Mouse (Mus musculus) activated CD4-positive, CD25-positive, alpha-beta regulatory T cell, adult 4 months (primary cell): Measurements from ENCODE around the gene Acap2. TPM values are rescaled to one million over a fixed set of nuclear protein-coding genes. Genes with fewer than 3 reads are reported as not detected.

Source experiments
- ATAC-seq: one replicate; pipeline ENCODE4 v1.8.0; 2017
- polyA plus RNA-seq, 2 experiments: library from polyadenylated mRNA; unstranded; fragments of 100-300 nt; shearing (Covaris generic); gene quantifications; one replicate each; pipeline ENCODE4 v1.2.1; 2017

Acap2 gene
- polyA plus RNA-seq, 2 experiments from 2014 or later, result 12.5 to 16.5 TPM

DNA sequence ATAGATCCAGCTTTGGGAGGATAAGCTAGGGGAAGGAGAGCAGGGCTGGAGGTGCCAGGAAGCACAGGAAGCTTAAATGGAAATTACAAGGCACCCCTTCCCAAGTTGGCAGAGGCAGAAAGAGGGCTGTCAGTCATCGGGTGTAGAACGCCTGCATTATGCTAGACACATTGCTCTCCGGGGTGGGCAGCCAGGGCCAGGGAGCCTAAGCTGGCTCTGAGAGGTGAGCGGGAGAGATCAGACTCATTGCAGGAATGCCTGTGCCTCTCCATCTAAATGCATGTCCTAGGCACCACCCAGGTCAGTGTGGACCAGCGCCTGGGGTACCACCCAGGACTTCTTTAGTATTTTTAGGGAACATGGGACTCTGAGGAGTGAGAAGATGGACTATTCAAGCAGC, 123.6 kb downstream of the Acap2 start:
- no peak for ATAC-seq

DNA sequence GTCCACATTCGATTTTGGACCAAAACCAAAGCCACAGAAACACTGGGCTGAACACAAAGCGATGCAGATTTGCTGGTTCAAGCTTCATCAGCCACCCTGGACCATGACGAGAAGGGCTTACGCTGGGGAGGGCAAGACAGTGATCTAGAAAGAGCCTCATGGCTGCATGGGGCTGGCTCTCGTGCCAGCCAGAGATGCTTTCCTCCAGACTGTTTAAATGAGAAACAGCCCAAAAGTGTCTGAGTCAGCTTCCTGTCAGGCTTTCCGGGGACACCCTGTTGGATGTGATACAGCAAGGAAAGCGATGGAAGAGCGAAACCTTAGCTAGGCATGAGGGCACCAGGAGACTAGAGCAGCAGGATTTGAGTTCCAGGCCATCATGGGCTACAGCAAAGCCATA, 124.6 kb downstream of the Acap2 start:
- ATAC-seq, result no peak

DNA sequence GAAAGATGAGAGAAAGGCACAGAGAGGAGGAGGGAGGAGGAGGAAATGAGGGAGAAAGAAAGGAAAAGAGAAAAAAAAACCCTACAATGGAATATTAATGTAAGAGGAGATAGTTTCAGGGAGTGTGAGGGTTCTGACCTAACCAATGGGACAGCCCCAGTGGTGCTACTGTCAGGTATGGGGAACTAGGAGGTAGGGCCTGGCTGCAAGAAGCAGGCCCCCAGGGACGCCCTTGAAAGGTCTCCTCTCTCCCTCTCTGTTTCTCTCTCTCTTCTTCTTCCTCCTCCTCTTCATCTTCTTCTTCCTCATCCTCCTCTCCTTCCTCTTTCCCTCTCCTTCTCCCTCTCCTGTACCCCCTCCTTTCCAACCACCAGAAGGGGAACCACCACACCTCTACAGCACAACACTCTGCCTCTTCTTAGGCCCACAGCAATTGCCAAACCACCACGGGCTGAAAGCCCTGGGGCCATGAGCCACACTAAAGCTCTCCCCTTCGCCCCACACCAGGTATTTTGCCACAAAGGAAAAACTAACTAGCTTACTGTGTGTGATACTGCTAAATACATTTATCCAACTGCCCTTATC, 126.6 kb downstream of the Acap2 start:
- ATAC-seq, result no peak

DNA sequence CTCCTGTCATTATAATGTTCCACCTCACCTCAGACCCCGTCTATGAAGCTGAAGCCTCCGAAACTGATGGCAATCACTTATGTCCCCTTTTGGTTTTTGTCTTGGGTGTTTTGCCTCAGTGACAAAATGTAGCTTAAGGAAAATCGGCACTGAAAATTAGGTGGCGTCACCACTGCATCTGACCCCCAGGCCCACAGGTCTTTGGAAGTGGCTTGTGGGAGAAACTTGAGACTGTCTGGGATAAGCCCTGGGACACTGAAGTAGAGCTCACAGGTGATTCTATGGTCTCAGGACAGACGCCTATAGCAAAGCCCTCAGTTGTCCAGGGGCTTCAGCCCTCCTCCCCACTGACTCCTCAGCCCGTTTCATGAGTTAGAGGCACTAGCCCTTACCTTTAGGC, 129.3 kb downstream of the Acap2 start:
- ATAC-seq, result no peak

DNA sequence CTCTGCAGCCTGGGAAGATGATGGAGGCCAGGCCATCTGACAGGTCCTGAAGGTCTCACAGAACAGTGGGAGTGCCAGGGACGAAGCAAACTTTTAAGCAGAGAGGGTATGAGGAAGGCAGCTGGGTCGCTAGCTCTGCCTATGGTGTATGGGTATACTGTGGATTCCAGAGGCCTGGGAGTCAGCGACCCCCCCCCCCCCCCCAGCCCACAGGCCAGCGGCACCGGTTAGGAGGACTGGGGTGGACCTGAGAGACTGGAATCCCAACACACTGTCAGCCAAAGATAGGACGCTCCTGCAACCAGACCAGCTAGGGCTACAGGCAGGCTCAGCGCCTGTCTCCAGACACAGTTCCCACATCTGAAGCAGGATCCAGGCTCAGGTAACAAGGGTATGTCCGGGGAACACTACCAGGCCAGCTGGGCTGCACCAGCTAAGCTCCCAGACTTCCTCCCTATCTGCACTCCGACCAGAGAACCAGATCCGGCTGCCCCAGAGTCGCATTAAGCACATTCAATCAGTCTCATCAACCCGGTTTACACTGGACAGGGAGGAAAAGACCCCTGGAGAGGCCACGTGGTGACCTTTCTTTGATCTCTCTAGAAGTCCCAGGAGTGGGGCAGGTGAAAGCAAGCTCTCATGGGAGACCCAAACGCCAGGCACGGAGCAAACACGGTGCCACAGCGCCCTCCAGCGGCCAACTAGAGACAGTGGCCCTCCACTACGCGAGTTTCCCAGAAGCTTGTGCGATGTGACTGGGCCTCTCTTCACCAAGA, 130.5 kb downstream of the Acap2 start:
- peak; percentile 50 for ATAC-seq

DNA sequence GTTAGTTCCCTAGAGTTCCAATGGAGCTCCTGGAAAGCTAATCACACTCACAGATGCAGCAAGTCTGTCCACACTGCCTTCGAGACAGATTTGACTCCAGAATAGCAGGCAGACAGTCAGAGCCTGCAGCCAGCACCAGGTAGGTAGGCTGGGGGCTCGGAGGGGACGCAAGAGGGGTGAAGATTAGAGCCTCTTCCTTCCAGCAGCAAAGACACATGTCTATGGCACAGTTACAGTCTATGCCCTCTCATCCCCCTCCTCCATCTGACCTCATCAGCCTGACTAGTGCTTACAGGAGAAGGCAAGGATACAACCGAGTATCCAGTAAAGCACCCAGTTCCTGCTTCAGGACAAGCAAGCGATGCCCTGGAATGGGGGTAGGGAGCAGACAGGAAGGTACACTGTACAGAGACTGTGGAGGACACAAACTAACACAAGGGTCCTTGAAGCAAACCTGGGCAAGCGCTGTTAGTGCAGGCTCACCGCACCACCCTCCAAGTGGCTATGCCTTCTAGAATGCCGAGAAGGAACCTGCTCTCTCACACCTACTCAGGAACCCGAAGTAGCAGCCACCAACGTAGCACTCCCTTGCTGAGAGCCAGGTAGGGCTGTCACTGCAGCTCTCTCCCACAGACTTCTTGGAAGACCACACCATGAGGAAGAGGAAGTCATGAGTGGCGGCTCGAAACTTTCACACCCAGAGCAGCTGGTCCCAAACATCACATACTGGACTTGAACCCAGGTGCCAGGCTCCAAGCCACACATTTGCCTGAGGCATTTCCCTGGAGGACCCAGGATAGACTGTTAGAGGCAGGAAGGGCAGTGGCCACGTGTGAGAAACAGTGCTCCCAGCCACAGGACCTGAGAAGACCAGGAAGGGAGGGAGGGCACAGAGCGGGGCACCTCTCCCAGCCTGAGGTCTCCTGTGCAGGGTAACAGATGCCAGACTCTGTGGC, 131.6 kb downstream of the Acap2 start:
- ATAC-seq, result no peak

DNA sequence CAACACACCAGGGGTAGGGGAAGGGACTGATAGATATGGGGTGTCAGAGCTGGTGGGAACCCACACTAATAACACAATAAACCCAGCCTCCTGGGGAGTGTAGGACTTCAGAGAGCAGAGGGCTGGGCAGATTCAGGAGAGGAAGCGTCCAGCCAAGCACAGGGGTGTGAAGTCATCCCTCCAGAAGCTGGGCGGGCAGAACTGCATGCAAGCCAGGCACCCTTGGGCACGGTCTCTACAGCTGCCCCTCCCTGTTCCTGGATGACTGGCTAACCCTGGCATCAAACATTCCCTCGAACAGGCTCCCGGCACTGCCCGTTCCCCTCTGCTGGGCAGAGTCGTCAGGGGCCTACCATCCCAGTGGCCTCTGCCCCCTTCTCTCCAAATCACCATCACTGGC, 132.8 kb downstream of the Acap2 start:
- no peak for ATAC-seq

DNA sequence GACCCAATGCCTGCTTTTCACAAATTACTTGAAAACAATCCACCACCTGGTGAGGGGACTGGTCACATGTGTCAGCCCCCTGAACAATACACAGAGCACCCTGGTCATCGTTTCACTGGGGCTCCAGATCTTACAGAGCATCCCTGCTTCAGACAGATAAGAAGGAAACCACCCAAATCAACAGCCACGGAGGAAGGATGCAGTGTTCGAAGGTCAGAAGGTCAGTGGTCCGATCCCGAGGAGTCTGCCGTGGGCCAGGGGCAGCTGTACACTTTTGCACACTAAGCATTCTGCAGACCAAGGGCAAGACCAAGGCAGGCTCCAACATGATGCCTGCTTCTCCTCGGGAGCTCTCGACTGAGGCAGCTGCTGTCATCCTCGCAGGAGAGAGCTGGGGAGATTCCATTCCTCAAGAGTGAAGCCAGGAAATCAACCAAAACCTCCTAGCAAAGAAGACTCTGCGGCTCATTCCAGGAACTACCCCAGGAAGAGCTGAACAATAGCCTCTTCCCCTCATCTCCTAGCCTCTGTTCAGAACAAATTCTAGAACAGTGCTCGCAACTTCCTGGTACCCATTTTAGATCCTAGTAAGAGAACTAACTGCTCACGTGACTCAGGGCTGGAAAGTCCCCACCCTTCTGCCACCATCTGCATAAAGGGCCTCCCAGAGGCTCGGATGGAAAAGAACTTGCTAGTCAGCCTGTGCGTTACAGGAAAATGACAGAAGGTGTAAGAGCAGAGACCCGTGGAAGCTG, 134.5 kb downstream of the Acap2 start:
- ATAC-seq, result peak; percentile 80

DNA sequence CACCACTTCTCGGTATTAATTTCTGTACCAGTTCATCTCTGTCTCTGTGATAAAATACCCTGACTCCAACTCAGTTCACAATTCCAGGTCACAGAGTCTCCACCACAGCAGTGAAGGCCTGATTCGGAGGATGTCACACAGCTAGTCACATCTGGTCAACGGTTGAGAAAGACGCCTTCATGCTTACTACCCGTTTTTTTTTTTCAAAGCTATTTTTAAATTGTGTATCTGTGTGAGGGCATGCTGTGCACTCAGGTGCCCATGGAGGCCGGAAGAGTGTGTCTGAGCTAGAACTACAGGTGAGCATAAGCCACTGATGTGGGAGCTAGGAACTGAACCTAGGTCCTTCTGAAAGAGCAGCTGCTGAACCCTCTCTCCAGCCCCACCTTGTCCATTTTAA, 136.3 kb downstream of the Acap2 start:
- no peak for ATAC-seq

DNA sequence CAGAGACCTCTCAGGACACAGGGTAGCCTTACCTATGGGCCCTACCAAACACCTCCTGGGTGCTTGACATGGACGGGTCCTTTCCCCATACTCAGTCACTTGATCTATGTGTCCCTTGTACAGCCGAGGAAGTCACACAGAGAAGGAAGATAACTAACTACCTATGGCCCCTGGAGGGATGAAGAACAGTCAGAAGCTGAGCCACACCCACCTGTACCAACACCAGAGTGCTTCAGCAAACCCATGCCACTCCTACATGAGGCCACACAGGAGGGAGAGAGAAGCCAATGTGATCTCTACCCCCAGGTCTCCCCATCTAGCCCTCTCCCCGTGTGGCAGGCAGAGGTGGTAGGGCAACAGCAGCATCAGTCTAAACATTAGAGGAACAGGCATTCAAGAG, 138.1 kb downstream of the Acap2 start:
- ATAC-seq, result no peak

DNA sequence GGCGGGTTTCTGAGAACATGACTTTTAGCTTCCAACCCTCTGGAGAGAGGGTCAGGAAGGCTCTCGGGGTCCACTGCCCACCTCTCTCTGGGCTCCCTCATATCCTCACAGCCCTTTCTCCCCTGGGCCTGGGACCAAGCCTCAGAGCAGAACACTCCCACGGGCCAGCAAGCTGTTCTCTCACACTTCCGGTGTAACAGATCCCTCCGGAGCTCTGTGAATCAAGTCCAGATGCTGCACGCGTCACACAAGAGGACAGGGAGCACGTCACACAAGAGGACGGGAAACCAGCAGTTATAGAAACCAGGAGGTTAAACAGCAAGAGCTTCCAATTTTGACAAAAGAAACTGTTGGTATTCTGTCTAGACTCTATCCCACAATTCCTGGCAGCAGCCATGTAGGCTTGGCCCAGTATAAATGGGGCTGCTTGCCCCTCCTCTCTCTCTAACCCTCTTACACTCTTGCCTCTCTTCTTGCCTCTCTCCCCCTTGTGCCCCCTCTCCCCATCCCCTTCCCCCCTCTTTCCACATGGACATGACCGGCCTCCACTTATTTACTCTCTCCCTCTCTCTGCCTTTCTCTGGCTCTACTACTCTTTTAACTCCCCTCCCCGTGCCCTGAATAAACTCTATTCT, 139.7 kb downstream of the Acap2 start:
- ATAC-seq, result no peak

DNA sequence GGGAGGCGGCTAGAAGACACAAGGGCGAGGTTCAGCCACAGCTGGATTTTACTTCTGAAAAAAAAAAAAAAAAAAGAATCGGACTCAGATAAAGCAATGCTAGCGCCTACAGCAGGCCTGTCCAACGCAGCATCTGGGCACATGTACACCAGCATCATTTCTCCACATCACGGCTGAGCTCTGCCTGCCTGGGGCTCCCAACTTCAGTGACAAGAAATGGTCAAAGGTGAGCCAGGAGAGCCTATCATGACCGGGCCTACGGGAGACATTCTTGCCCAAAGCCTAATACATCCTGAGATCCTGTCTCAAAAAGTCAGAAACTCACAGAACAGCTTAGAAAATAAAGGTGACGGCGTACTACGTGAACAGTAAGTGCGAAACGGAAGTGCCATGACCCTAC, 140.3 kb downstream of the Acap2 start:
- no peak for ATAC-seq

DNA sequence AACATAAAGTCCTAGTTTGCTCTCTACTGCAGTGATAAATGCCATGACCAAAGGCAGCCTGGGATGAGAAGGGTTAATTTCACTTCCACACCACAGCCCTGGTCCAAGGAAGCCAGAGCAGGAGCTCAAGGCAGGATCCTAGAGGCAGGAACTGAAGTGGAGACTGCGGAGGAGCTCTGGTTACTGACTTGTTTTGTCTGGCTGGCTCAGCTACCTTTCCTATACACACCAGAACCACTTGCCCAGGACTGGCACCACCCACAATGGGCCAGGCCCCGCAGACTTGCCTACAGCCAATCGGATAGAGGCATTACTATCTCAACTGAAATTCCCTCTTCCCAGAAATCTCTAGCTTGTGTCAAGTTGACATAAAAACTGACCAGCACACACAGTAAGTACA, 140.8 kb downstream of the Acap2 start:
- ATAC-seq, result no peak

DNA sequence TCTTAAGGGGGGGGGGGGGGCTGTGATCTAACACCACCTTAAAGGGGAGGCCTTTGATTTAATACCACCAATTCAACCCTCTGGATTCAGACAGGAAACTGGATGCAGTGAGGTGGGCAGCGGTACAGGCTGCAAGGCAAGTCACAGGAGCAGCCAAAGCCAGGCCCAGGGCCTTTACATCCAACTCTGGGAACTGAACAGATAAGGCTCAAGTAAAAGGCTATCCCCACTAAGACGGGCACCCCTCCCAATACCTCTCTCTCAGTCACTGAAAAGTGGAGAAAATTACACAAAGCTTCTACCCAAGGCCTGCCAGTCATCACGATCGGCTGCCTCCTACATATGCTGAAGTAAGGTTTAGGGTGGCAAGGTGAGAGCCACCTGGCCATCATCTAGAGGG, 141.3 kb downstream of the Acap2 start:
- ATAC-seq, result no peak

DNA sequence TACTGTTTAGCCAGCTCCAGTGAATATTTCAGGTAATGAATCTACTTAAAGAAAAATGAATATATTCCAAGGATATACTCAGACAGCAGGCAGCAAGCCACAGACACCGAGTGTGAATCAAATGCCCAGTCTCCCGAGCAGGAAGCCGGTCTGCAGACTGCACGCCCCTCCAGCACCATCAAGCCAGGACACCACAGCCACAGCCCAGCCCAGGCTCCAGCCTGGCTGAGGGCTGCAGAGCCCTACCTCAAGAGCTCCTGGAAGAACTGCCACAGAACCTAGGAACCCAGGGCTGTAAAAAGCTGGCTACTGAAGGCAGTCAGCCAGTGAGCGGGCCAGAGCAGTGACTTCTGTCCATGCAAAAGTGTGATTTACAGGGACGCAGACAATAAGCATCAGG, 148.2 kb downstream of the Acap2 start:
- no peak for ATAC-seq

DNA sequence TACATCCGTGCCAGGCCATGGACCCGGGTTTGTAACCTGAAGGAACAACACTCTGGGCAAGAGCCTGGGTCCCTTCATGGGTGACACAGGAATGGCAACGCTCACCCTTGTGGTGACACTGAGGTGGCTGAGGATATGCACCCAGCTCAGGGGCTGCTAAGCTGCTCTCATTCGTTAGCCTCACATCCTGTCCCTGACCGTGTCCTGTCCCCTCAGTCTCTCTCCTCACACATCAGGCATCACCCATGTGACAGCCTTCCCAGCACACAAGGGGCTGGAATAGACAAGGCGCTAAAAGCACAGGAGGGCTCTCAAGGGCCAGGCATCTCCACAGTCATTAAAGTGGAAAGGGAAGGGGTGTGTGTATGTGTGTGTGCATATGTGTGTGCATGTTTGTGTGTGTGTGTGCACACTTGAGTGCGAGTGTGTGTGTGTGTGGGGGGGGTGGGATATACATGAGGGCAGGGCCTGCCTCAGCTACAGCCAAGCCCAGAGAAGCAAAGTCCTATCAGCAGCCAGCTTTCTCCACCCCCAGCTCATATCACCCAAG, 148.8 kb downstream of the Acap2 start:
- peak; percentile 32 for ATAC-seq

DNA sequence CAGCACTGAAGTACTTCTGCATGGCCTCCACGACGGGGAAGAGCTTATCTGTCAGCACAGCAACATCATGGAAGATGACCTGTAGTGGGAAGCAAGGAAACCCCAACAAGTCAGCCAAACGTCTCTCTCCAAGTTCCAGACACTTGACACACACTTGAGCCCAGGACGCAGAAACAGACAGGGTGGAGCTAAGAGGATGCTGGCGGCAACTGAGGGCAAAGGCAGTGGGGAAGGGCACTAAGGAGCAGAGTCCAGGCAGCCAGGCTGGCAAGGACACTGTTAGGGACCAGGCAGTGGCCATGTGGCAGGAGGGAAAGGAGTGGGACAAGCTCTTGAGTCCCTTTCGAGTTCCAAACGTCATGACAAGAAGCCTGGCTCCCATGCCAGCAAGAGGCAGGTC, 150.3 kb downstream of the Acap2 start:
- no peak for ATAC-seq

DNA sequence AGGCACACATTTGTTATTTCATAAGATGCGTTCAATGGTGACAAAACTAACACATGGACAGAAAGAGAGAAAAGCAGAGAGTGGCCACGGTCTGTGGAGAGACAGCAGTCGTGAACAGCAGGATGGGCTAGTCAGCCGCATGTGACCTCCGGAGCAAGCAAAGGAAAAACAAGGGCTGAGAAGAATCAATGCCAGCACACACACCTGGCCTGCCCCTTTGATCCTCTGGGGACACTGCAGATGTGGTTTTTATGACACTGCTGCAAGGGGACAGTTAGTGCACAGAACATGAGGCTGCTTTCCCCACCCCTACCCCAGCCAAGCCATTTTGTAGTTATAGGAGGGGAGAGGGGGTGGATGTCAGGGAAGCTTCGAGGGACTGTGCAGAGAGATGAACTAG, 152.9 kb downstream of the Acap2 start:
- no peak for ATAC-seq

DNA sequence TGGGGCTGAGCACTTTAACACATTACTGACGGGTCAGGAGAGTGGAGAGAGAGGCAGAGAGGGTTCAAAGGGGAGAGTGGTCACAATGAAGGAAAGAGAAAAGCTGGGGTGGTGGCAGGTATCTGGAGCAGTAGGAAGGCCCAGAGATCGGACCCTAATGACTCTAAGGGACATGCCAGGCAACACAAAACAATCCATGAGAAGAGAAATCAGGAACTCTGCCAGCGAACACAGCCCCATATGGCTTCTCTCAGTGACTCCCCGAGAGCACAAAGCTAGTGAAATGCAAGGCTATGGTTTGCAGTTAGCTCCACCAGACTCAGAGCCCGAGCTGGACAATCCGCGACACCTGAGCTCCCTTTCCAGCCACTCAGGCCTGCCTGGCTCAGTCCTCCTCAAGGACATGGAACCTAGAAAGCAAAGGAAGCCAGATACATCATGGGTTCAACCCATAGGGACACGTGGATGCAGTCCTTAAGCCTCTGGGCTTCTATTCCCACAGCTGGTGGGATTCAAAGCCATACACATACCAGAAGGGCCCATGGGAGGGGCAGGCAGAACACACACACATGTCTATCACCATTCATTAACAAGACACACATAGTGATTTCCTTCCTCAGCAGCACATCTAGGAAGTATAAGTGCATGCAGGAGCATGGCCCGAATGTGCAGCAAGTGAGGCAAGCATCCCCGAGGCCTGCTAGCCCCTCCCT, 153.7 kb downstream of the Acap2 start:
- ATAC-seq, result no peak

DNA sequence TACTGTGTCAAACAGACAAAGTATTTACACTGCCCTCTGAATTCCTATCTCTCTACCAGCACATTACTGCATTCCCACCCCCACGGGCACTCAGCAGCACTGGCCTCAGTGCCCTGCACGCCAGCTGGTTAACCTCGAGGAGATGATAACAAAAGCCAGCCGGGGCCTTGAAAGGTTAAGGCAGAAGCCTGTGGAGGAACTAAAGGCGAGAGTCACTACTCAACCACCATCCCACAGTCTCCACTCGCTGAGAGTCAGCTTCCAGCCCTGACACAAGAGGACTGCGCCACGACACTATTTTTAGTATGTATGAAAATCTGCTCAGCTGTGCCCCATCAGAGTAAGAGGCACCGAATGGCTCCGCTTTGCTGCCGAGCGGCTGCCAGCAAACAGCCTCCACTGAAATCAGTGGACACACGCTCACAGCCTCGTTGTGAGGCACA, 154.8 kb downstream of the Acap2 start:
- no peak for ATAC-seq

DNA sequence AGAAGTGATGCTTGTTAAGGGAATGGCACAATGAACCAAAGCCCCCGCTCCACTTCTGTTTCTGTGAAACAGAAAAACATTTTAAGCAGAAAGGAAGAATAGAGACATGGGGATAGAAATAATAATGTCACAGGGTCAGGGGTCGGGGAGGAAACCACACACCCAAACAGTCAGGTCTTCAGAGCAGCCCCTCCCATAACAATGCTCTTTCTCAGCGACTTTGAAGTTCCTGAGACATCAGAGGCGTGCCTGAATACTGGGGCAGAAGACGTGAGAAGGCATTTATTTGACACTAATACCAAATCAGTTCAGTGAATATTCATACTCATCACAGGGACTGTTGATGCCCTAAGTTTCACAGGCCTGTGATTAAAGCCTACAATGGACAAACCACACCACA, 155.8 kb downstream of the Acap2 start:
- no peak for ATAC-seq
